Mouse (Mus musculus) brain, adult 2 months (tissue): ENCODE measurements around the gene Capn15.

Experiments used
- DNase-seq: peaks from one replicate; pipeline ENCODE4 v3.0.0; 2011; ENCODE audit warnings: low read depth, low spot score

Gene Capn15

DNA sequence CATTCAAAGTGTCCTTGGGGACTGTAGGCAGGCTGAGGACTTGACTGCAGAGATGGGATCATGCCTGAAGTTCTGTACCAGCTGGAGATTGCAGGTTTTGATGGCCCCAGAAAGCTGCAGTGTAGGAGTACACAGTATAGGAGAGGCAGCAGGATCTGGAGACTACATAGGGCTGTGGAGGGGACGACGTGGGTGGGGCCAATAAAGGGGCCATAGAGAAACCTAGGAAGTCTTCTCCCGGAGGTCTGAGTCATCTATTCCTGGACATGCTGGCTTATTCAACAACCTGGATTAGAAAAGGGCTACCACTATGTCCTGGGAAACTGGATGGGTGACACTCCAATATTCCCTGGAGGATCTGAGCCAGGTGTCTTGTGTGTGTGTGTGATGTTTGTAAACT is 29.9 kb downstream of the Capn15 start:
- peak; percentile 63 for DNase-seq

GRCm38 (mm10) chr17:25954671-25955070 is 30.9 kb downstream of the Capn15 start:
- no peak for DNase-seq

- DNase-seq = peak; percentile 92
Measured at GRCm38 (mm10) chr17:25953161-25953560, 32.4 kb downstream of the Capn15 start.

GRCm38 (mm10) chr17:25951803-25952623 is 33.6 kb downstream of the Capn15 start, which contains the start of gene A930017K11Rik:
Gene A930017K11Rik (minus strand): TSS chr17:25952565.
- DNase-seq = peak; percentile 69

DNA sequence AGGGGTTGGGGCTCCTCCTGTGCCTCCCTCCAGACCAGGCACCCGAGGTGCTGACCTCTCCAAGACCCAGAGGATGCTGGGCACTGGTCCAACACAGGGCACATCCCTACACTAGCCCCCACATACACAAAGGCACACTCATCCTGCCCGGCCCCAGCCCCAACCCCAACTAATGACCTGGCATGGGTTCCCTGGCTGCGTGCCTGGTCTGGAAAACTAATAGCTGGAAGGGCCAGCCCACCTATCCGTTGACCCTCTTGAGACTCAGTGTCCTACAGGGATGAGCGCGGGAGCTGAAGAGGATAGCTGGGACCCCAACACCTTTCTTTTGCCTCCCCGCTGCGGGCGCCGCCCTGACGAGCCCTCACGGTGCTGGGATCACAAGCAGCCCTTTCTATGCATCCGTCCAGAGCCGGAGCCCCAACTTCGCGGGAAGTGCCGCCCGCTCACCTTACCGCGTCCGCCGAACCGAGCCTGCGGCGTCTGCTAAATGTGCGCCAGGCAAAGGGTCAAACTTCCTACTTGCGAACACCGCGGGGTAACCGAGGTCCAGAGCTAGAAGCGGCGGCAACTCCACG is 34.3 kb downstream of the Capn15 start:
- peak; percentile 53 for DNase-seq

- no peak for DNase-seq
Measured at GRCm38 (mm10) chr17:25950706-25951105, 34.9 kb downstream of the Capn15 start.

GRCm38 (mm10) chr17:25949981-25950380 is 35.6 kb downstream of the Capn15 start:
- peak; percentile 43 for DNase-seq

DNA sequence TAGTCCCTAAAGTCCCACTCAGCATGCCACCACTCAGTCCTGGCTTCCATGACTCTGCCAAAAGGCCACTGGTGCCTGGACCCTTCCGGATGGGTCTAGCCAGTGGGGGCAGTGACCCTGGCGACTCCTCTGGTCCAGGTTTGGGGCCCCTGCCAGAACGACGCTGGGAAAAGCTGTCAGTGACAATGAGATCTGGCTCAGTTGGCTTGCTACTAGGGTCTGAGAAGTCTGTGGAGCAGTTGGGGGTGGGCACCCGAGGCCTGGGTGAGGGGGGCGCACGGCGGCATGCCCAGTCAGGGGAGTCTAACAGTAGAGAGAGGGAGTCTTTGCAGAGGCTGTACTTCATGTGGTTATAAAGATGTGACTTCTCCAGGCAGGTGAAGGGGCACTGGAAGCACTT is 37.5 kb downstream of the Capn15 start:
- DNase-seq = no peak

GRCm38 (mm10) chr17:25947576-25947975 is 38.0 kb downstream of the Capn15 start:
- DNase-seq = no peak

DNA sequence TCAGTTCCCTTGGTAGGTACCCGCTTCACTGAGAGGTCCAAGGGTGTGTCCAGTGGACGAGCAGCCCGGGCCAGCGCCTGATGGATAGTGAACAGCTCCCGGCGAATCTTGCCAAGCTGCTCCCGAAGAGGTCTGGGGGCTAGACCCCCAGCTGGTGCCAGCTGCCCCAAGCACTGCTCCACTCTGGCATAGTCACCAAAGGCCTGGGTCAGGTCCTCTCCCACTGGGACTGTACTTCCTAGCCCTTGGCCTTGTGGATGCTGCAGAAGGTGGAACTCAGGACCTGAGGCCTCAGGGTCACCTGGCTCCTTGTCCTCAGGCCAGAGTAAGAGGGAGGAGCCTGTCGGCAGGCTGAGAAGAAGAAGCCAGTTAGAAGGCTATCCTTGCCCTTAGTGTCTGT is 38.7 kb downstream of the Capn15 start:
- no peak for DNase-seq

GRCm38 (mm10) chr17:25946349-25946748 is 39.2 kb downstream of the Capn15 start:
- no peak for DNase-seq

GRCm38 (mm10) chr17:25945517-25946155 is 40.0 kb downstream of the Capn15 start:
- DNase-seq = no peak

DNA sequence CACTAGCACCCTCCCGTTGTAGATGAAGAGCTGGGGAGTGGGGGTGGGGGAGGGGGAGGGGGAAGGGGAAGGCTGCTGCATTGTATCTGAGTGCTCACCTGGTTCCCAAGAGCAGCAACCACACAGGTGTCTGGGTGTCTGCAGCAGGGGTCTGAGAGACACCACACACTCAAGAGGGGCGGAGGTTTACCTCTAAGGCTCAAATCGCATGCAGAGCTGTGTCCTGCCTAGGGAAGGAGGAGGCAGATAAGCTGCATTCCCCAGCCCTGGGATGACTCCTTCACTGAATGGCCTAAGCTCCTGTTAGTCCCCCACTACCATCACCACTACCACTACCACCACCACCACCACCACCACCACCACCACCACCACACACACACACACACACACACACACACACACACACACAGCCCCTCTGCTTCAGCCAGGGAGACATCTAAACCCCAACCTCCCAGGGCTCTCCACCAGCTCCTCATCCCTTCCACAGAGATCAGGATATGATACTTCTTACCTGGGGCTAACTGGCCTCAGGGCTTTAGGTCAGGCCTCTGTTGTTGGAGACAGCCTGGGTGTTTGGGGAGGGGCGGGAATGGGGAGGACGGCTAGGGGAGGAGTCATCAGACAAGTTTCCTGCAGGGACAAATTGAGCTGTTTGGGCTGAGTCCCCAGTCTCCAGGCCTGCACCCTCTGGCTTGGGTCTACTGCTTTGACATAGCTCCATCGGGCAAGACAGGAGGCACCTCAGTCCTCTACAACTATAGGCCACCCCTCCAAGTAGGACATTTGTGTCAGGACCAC is 41.0 kb downstream of the Capn15 start, which contains the start of the genes Pigq and Nhlrc4:
Gene Pigq, minus strand, starts transcription at position 571 of the 798 bp plus-strand sequence.
Gene Nhlrc4, minus strand, starts transcription at position 596 of the 798 bp plus-strand sequence.
- DNase-seq = no peak

DNA sequence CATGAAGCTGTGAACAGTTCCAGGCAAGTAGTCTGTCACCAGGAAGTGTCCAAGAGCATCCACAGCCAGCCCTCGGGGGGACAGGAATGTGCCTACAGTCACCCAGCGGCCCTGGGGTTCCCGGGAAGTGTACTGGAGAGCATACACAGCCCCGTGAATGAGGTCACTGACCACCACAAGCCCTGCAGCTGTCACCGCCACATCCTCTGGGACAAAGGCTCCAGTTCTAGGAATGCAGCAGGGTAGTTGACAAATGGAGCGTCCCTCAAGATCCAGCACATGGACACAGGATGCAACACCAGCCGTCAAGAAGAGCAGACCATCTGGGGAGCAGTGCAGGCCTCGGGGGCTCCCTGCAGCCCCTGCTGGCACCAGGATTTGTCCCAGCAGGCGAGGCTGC is 41.8 kb downstream of the Capn15 start:
- DNase-seq = no peak

DNA sequence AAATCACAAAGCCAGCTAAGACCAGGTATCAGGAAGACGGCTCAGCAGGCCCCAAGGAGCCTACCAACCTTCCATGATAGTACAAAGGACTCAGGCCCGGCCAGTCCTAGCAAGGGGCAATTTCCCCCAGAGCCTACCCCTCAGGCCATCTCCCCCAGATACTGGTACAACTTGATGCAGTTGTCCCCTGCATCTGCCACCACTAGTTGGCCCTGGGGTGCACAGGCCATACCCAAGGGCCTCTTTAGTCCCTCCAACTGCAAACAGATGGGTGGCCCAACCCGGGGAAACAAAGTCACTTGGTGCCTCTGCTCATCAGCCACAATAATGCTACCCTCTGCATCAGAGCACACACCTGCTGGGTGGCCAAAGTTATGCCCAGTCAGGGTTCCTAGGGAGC is 42.4 kb downstream of the Capn15 start:
- no peak for DNase-seq

GRCm38 (mm10) chr17:25942597-25943151 is 42.9 kb downstream of the Capn15 start:
- no peak for DNase-seq

- peak; percentile 89 for DNase-seq
Measured at GRCm38 (mm10) chr17:25941511-25942241, 43.9 kb downstream of the Capn15 start.

DNA sequence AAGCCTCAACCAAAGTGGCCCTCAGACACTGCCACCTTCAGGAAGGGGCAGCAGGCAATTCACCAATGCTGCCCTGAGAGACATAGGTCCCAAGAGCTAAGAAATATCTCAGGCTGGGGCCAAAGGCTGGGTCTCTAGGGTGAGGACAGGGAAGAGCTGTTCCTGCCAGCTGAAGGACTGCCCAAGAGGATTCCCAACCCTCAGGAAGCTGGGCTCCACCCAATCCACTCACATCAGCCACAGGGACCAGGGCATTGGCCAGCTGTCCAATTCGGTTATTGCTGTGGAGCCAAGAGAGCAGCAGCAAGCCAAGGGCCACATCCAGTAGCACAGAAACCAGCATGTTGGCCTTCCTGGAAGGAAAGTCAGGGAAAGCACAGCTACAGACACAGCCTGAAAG is 51.1 kb downstream of the Capn15 start:
- peak; percentile 47 for DNase-seq

DNA sequence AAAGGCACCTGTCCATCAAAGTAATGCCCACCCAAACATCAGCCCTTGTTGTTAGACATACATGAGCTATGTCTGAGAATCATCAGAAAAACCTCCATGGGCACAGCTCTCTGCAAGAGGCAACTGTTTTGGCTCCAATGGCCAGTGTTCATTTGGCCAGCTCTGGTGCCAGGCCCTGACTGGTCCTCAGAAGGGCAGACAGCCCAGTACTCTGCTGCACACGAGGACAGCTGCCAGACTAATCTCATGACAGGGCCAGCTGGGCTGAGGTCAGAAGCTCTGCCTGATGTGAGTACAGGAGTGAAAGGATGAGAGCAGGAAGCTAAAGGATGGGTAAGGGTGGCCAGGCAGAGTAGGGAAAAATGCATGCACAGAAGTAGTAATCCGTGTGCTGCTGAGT is 60.2 kb downstream of the Capn15 start:
- DNase-seq = peak; percentile 95

GRCm38 (mm10) chr17:25922120-25922519 is 63.5 kb downstream of the Capn15 start:
- peak; percentile 49 for DNase-seq
